Mouse (Mus musculus): ENCODE results near the gene Gm5134.

Gene Gm5134

GRCm38 (mm10) chr10:76033119-76033455, 78.8 kb downstream of the Gm5134 start:
- no peak for DNase-seq (ENCODE audit: low spot score in 2 of 2)

GRCm38 (mm10) chr10:76034001-76034600, 79.8 kb downstream of the Gm5134 start:
- no peak for DNase-seq (ENCODE audit: low spot score in 2 of 2)

DNA sequence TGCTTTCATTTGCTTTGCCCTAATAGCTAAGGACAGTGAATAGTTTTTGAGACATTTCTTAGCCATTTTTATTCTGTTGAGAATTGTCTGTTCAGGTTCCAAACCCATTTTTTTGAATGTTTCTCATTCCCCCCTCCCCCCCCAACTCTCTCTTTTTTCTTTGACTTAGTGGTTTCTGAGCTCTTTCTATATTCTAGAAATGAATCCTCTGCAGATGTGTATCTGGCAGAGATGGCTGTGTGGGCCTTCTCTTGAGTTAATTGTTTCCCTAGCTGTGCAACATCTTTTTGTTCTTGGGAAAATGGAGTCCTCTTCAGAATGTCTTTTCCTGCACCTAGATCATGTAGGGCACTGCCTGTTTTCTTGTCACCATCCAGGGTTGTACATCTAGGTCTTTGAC, 81.0 kb downstream of the Gm5134 start:
- DNase-seq (ENCODE audit: low spot score in 2 of 2) = no peak

- no peak for DNase-seq (ENCODE audit: low spot score in 2 of 2)
Measured at GRCm38 (mm10) chr10:76036962-76037361, 82.6 kb downstream of the Gm5134 start.

- DNase-seq (ENCODE audit: low spot score in 2 of 2) = no peak
Measured at GRCm38 (mm10) chr10:76045343-76045742, 91.0 kb downstream of the Gm5134 start.

GRCm38 (mm10) chr10:76046754-76047153, 92.4 kb downstream of the Gm5134 start:
- DNase-seq (ENCODE audit: low spot score in 2 of 2) = no peak

DNA sequence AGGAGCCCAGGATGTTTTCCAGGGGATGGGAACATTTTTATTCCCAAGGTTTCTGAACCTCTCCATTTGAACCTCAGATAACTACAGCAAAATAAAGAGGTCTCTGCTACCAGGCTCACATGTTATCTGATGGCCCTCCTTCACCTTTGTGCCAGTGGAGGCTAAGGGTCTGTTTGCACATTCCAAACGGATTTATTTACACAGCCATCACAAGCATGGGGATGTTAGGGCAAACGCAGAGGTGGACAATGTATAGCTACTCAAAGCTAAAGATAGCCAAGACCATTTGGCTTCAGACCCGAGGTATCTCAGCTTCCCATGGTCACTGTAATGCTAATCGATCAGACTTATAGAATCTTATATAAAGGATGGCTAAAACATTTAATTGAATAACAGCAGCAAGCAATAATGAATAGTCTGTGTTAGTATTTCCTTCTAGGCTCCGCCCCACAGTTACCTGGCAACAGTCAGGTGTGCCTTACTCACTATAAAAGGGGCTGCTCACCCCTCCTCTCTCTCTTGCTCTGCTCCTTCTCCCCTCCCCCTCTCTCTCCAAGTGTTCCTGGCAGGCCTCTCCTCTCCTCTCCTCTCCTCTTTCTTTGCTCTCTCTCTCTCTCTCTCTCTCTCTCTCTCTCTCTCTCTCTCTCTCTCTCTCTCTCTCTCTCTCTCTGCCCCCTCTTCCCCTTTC, 93.0 kb downstream of the Gm5134 start:
- no peak for DNase-seq (ENCODE audit: low spot score in 2 of 2)

DNA sequence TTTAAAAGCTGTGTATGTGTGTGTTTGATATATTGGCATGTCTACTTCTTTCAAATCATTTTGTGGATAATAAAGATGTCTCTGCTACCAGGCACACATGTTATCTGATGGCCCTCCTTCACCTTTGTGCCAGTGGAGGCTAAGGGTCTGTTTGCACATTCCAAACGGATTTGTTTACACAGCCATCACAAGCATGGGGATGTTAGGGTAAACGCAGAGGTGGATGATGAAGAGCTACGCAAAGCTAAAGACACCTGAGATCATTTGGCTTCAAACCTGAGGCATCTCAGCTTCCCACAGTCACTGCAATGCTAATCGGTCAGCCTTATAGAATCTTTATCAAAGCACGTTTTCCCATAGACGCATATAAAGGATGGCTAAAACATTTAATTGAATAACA, 94.7 kb downstream of the Gm5134 start:
- no peak for DNase-seq (ENCODE audit: low spot score in 2 of 2)

DNA sequence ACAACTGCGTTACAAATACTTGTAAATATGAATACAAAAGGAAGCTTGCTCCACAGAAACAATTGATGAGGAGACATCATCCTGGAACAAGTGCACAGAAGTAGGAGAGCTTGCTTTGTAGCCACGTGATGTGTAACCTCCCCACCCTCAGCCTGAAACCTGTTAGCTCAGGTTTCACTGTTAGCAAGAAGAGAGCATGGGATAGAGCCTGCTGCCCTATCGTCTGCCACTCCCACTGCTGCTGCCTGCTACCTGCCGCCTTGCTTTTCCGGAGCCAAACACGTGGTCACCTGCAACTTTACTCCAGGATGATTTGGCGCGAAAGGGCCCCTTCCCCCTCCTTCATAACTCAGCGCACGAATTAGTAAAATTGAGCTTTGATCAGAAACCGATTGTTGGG, 97.5 kb downstream of the Gm5134 start:
- DNase-seq (ENCODE audit: low spot score in 2 of 2) = no peak

All from spleen, postnatal 4 days (tissue).